Comparison of ENCODE assay signal across 13 mouse cellular contexts in the genomic region with DNA sequence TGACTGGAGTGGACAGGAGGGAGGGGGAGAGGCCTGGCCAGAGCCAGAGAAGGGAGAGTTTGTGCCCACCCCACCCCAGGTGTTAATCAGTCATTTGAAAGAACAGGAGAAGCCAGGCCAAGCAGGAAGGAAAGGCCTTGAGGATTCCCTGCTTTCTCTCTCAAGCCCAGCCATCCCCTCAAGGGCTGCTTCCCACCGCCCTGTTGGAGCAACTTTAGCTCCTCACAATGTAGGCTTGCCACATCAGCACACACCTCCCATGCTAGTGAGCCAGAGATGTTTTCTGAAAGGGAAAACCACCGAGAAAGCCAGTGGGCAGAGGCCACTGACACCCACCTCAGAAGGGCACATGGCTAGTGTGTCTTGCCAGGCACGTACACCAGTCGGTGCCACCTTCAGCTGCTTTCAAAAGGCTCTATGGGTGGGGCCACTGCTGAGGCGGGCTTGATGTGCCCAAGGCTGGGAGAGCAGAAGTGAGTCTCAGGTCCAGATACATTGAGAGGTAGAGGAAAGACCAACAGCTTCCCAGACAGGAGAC. TPM values are rescaled to one million over a fixed set of nuclear protein-coding genes. Genes with fewer than 3 reads are reported as not detected.
DNase-seq lines count a peak whose midpoint lies in the region; TF ChIP-seq lines count a peak whose summit lies in the region.
"Not testable (repeated sequence)": the region's sequence is repeated elsewhere in the genome, so short reads cannot be mapped to it uniquely, and the experiment has no call there.
"Had no signal": no experiment of that assay in that cellular context is flagged by ENCODE, and none has a peak within 500 bp of the region (broad histone marks: within the 10 kb centered on the region; RNA-seq: fewer than 3 reads in every experiment).

No protein-coding gene starts in this region.

- H3K4me3 ChIP-seq in gastrocnemius, adult 2 months: not testable (repeated sequence)

- not testable (repeated sequence) for H3K27ac ChIP-seq in gastrocnemius, adult 2 months

- intact Hi-C loops in gastrocnemius, adult 2 months (cut with DNase I): loop anchor here (5.0 kb wide), 1 partner anchor 87 kb away; a partner anchor contains a TSS

- not testable (repeated sequence) for TF ChIP-seq CTCF in gastrocnemius, adult 2 months (IDR thresholded peaks at IDR 0.05)

- DNase-seq in NIH3T3 (ENCODE audit: low read depth): peak; percentile 20
- DNase-seq in adrenal gland, adult (ENCODE audit: inconsistent age in 2 of 2, low spot score in 1 of 2): peak; percentile 76 to 93
- DNase-seq in adrenal gland, adult 2 months: peak; percentile 52
- peak; percentile 59 for DNase-seq in adrenal gland, postnatal 10 days
- peak; percentile 53 for DNase-seq in adrenal gland, postnatal 14 days
- DNase-seq in adrenal gland, postnatal 25 days: peak; percentile 27
- DNase-seq in adrenal gland, postnatal 36 days: peak; percentile 51 to 58
- DNase-seq in gastrocnemius, adult 2 months: peak; percentile 16

RNA-seq across cellular contexts. Expression of a gene that starts 28.7 kb away (rescaled TPM):
- 100 to 1,000 TPM; 121 to 181 TPM for total RNA-seq in adrenal gland, adult 2 months (2021)
- 48.1 and 51.4 TPM in 2 replicates for polyA plus RNA-seq in adrenal gland, adult 2 months (2012; rRNA removed)
- 100 to 1,000 TPM in 1 of 2 experiments, 10 to 100 TPM in 1; 88.4 to 156 TPM for total RNA-seq in adrenal gland, postnatal 10 days (2021)
- total RNA-seq in adrenal gland, postnatal 14 days (2021): 110 and 152 TPM in 2 replicates
- 134 and 138 TPM in 2 replicates for total RNA-seq in adrenal gland, postnatal 25 days (2021)
- 100 to 1,000 TPM; 140 to 152 TPM for total RNA-seq in adrenal gland, postnatal 36 days (2021)
- 1 to 10 TPM; 2.4 to 3.4 TPM for total RNA-seq in gastrocnemius, adult 2 months (2021)
- total RNA-seq: CH12.LX had no signal
- polyA plus RNA-seq: activated CD4-positive, CD25-positive, alpha-beta regulatory T cell, adult 4 months; C2C12; CD4-positive, CD25-positive, alpha-beta regulatory T cell, adult 4 months; G1E had no signal

RNA-seq across cellular contexts. Expression of a gene that starts 44.6 kb away (rescaled TPM):
- 10 to 100 TPM; 20.2 to 30.1 TPM for total RNA-seq in adrenal gland, adult 2 months (2021)
- 23.4 and 23.6 TPM in 2 replicates for polyA plus RNA-seq in adrenal gland, adult 2 months (2012; rRNA removed)
- total RNA-seq in adrenal gland, postnatal 10 days (2021): 10 to 100 TPM; 40.6 to 47.3 TPM
- 39.8 and 41.0 TPM in 2 replicates for total RNA-seq in adrenal gland, postnatal 14 days (2021)
- total RNA-seq in adrenal gland, postnatal 25 days (2021): 23.7 and 25.4 TPM in 2 replicates
- total RNA-seq in adrenal gland, postnatal 36 days (2021): 10 to 100 TPM; 26.9 to 34.3 TPM
- total RNA-seq in gastrocnemius, adult 2 months (2021): 10 to 100 TPM; 30.7 to 41.6 TPM
- total RNA-seq: CH12.LX had no signal
- polyA plus RNA-seq: activated CD4-positive, CD25-positive, alpha-beta regulatory T cell, adult 4 months; CD4-positive, CD25-positive, alpha-beta regulatory T cell, adult 4 months; G1E had no signal

Comparison
In these comparisons a context has a peak if more than half of its experiments do, and no peak if none do; other contexts are left out.
1. DNase-seq: peak in every context shown above with its lines; median percentile 84 in adrenal gland, adult; 59 in adrenal gland, postnatal 10 days; 54 in adrenal gland, postnatal 36 days; 53 in adrenal gland, postnatal 14 days; 52 in adrenal gland, adult 2 months; 27 in adrenal gland, postnatal 25 days; 20 in NIH3T3; 16 in gastrocnemius, adult 2 months.
2. RNA of a gene that starts 28.7 kb away (total RNA-seq): 121 to 181 TPM in adrenal gland, adult 2 months, 88.4 to 156 TPM in adrenal gland, postnatal 10 days, 140 to 152 TPM in adrenal gland, postnatal 36 days, 110 to 152 TPM in adrenal gland, postnatal 14 days and 134 to 138 TPM in adrenal gland, postnatal 25 days; 2.4 to 3.4 TPM in gastrocnemius, adult 2 months; every median in the first group is over 10 times any median in the second.